Mouse (Mus musculus) forebrain, embryonic 10.5 days (tissue): ENCODE measurements around the gene Fam166a. TPM values are rescaled to one million over a fixed set of nuclear protein-coding genes. Genes with fewer than 3 reads are reported as not detected.

Experiments
- DNase-seq: peaks from one replicate; pipeline ENCODE4 v3.0.0-alpha.2; 2017; ENCODE audit warnings: low spot score; ENCODE audit errors: extremely low spot score
- H3K27ac ChIP-seq: fragments of 300-500 bp; sonication (generic); 2 replicates; pipeline ENCODE4 v1.5.1; 2016; ENCODE audit warnings: mild to moderate bottlenecking
- H3K27me3 ChIP-seq: fragments of 300-500 bp; sonication (generic); 2 replicates; pipeline ENCODE4 v1.6.1; 2016; ENCODE audit warnings: mild to moderate bottlenecking; ENCODE audit not compliant: poor library complexity, severe bottlenecking
- H3K36me3 ChIP-seq: fragments of 300-500 bp; sonication (generic); replicated peaks from 2 replicates; pipeline ENCODE4 v1.6.1; 2016; ENCODE audit warnings: mild to moderate bottlenecking, moderate library complexity
- H3K4me1 ChIP-seq: fragments of 300-500 bp; sonication (generic); 2 replicates; pipeline ENCODE4 v1.6.1; 2016
- H3K4me3 ChIP-seq: fragments of 300-500 bp; sonication (generic); 2 replicates; pipeline ENCODE4 v1.5.1; 2016; ENCODE audit warnings: mild to moderate bottlenecking, moderate library complexity
- H3K9me3 ChIP-seq: fragments of 300-500 bp; sonication (generic); 2 replicates; pipeline ENCODE4 v1.6.1; 2016; ENCODE audit warnings: mild to moderate bottlenecking, moderate library complexity
- WGBS: fragments of 180-500 bp; shearing (Covaris S2); methylation state at CpG from one replicate; pipeline ENCODE4 v1.1.7; 2016; 5-methylcytosine and 5-hydroxymethylcytosine counted together
- polyA plus RNA-seq: library from polyadenylated mRNA; unstranded; fragments of >200 nt; fragmentation: Nextera tagmentation; extraction: Ambion mirVana; gene quantifications from 2 replicates; pipeline ENCODE4 v1.2.1, GENCODE M21; 2016

The Fam166a gene
- polyA plus RNA-seq, 1 experiment from 2014 or later: 0.67 TPM

DNA sequence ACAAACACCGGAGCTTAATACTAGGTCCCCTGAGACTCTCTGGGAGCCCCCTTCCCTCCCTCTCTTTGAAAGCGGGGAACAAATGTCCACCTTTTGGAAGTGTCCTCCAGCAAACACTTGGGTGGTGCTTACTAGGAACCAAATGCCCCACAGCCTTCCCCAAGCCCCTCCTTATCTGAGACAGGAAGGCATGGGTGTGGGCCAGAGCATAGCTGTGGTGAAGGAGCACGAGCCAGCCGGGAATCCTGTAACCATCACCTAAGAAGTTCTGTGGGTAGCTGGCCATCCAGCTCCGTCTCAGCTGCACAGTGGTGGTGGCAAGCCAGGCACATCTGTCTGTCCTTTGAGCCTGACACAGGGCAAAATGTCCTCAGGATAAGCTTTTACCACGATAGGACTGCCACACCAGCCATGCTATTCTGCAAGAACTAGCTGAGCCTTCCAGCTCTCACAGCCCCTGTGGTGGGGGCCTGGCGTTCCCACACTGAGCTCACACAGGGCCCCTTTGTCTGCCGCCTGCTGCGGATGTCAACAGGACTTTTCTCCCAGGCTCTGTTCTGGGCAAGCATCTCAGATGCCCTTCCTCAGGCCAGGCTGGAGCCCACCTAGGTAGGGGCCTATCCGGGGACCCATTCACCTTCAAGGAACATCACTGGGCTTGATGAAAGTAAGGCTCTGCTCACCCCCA, 40.1 kb upstream of the Fam166a start:
- Histone ChIP-seq H3K4me1 (peaks cover 89% of the 10 kb centered on the region), H3K36me3 (peaks cover 3% of the 10 kb centered on the region), H3K4me3 (peak overlapping the region; percentile 39), H3K27ac (peak overlapping the region; percentile 85), H3K9me3 (no peaks in the 10 kb centered on the region), H3K27me3 (peaks cover 67% of the 10 kb centered on the region)
- no peak for DNase-seq
- 22% methylated on average over 10 of the region's 10 CpGs for whole genome bisulfite sequencing

GRCm38 (mm10) chr2:25179566-25180217, 38.9 kb upstream of the Fam166a start:
- peaks cover 98% of the 10 kb centered on the region for H3K4me1 ChIP-seq
- H3K27me3 ChIP-seq: peaks cover 80% of the 10 kb centered on the region
- WGBS: 48% methylated on average over 15 of the region's 15 CpGs
- peaks cover 15% of the 10 kb centered on the region for H3K36me3 ChIP-seq
- peak overlapping the region; percentile 94 for H3K27ac ChIP-seq
- no peaks in the 10 kb centered on the region for H3K9me3 ChIP-seq
- H3K4me3 ChIP-seq: peak overlapping the region; percentile 84
- no peak for DNase-seq

DNA sequence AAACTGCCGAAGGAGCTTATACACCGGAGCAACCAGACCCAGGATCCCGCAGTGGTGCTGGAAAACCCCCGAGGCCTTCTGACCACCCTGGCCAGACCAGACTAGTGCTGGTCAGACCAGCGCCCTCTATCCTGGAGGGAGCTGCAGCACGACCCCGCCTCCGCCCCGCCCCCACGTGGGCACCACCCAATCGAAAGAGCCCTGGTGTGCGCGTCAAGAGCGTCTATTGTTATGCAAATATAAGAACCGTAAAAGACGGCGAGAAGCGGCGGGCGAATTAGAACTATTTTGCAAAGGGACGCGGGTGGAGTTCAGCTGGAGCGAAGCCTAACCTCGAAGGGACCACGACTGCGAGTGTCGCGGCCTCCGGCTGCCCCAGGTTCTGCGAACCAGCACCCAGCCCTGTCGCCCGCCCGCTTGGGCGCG, 38.1 kb upstream of the Fam166a start, which contains the start of gene Nrarp:
Nrarp (plus strand) TSS at position 281 of the 426 bp plus-strand sequence.
- H3K4me1 ChIP-seq: peaks cover 98% of the 10 kb centered on the region
- no peaks in the 10 kb centered on the region for H3K9me3 ChIP-seq
- H3K36me3 ChIP-seq: peaks cover 19% of the 10 kb centered on the region
- peak within 1 kb of the TSS; percentile 94 for H3K27ac ChIP-seq
- peak within 1 kb of the TSS; percentile 84 for H3K4me3 ChIP-seq
- peak; percentile 98 for DNase-seq
- peaks cover 86% of the 10 kb centered on the region for H3K27me3 ChIP-seq
- under 1% methylated on average over 35 of the region's 35 CpGs for WGBS

DNA sequence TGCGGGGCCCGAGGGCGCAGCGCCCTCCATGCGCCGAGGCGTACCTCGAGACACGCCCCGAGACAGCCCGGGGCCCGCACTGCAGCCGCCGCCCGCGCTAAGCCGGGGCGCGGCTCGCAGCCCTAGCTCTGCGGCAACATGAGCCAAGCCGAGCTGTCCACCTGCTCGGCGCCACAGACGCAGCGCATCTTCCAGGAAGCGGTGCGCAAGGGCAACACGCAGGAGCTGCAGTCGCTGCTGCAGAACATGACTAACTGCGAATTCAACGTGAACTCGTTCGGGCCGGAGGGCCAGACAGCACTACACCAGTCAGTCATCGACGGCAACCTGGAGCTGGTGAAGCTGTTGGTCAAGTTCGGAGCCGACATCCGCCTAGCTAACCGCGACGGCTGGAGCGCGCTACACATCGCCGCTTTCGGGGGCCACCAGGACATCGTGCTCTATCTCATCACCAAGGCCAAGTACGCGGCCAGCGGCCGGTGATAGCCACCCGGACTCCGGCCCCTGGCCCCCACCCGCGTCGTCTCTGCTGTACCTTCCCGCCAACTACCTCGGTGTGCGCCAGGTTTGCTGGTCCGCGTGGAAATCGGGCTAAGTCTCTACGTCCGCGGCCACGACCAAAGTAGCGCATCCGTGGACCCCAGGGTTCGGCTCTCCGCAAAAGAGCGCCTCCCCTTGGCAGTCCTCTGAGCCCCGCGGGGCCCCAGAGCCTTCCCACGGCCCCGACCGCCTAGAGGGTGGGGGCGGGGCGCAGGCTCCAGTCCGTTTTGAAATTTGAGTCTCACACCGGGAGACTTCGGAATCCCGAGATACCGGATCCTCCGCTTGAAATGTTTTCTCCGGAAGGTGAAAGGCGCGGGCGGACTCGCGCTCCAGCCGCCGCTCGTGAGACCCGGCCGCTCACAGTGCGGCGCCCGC, 37.3 kb upstream of the Fam166a start:
- under 1% methylated on average over 98 of the region's 100 CpGs for WGBS
- DNase-seq: peak; percentile 75
- no peaks in the 10 kb centered on the region for H3K9me3 ChIP-seq
- peak overlapping the region; percentile 84 for H3K4me3 ChIP-seq
- H3K4me1 ChIP-seq: peaks cover 98% of the 10 kb centered on the region
- peaks cover 81% of the 10 kb centered on the region for H3K27me3 ChIP-seq
- peak overlapping the region; percentile 94 for H3K27ac ChIP-seq
- peaks cover 19% of the 10 kb centered on the region for H3K36me3 ChIP-seq

GRCm38 (mm10) chr2:25181891-25182397, 36.6 kb upstream of the Fam166a start:
- no peaks in the 10 kb centered on the region for H3K9me3 ChIP-seq

DNA sequence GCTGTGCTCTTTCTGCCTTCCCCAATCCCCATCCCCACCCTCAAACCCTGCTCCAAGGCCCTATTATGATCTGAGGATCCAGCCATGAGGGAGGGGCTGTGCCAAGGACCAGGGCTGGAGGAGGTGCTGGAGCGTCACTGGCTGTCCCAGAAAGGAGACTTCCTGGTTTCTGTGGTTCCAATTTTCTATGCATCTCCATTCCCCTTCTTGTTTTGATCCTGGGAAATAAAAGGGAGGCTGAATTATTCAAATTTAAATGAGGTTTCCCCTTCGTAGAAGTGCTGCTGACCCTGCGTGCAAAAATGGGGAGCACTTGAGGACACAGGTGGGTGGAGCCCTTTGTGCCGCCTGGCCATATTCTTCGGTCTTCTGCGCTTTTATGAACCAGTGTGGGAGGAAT, 35.9 kb upstream of the Fam166a start:
- H3K4me1 ChIP-seq: peaks cover 91% of the 10 kb centered on the region

More at GRCm38 (mm10) chr2:25181891-25182397, 36.6 kb upstream of the Fam166a start:
- Histone ChIP-seq H3K27me3 (peaks cover 76% of the 10 kb centered on the region), H3K27ac (peak overlapping the region; percentile 94), H3K4me3 (peak overlapping the region; percentile 84), H3K36me3 (peaks cover 19% of the 10 kb centered on the region), H3K4me1 (peaks cover 98% of the 10 kb centered on the region)
- peak; percentile 39 for DNase-seq
- WGBS: under 1% methylated on average over 17 of the region's 17 CpGs

GRCm38 (mm10) chr2:25183336-25183735, 35.2 kb upstream of the Fam166a start:
- peak overlapping the region; percentile 96; the same call in 1 of the 2 replicates for H3K27ac ChIP-seq
- peak overlapping the region; percentile 84 for H3K4me3 ChIP-seq
- H3K4me1 ChIP-seq: peaks cover 85% of the 10 kb centered on the region
- DNase-seq: no peak
- H3K36me3 ChIP-seq: peaks cover 19% of the 10 kb centered on the region
- 85% methylated on average over 2 of the region's 2 CpGs for WGBS
- peaks cover 67% of the 10 kb centered on the region for H3K27me3 ChIP-seq
- no peaks in the 10 kb centered on the region for H3K9me3 ChIP-seq

More for the DNA sequence above, 35.9 kb upstream of the Fam166a start:
- Histone ChIP-seq H3K36me3 (peaks cover 19% of the 10 kb centered on the region), H3K4me3 (peak overlapping the region; percentile 84), H3K27ac (peak overlapping the region; percentile 94), H3K27me3 (peaks cover 73% of the 10 kb centered on the region), H3K9me3 (no peaks in the 10 kb centered on the region)
- DNase-seq: peak; percentile 39
- WGBS: 7% methylated on average over 6 of the region's 6 CpGs

DNA sequence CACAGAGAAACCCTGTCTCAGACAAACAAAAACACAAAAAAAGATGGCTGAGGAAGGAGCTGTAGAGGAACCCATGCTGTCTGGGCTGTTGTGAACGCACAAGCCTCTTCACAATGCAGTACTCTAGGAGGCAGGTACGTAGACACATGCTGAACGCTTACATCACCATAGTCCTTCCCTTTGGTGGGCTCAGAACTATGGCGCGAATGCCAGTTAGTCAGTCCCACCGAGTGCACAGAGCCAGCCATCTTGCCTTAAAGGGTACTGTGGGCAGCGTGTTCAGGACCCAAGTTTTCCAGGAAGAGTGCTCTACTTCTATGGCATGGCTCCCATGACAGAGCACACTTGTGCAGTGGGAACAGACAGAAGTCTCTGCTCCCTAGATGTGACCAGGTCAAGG, 34.0 kb upstream of the Fam166a start:
- peaks cover 55% of the 10 kb centered on the region for H3K27me3 ChIP-seq
- no peak for DNase-seq
- WGBS: 96% methylated on average over 7 of the region's 7 CpGs
- H3K4me1 ChIP-seq: peaks cover 73% of the 10 kb centered on the region
- peak overlapping the region; percentile 84 for H3K4me3 ChIP-seq
- peaks cover 19% of the 10 kb centered on the region for H3K36me3 ChIP-seq
- H3K9me3 ChIP-seq: no peaks in the 10 kb centered on the region
- H3K27ac ChIP-seq: peak overlapping the region; percentile 96

DNA sequence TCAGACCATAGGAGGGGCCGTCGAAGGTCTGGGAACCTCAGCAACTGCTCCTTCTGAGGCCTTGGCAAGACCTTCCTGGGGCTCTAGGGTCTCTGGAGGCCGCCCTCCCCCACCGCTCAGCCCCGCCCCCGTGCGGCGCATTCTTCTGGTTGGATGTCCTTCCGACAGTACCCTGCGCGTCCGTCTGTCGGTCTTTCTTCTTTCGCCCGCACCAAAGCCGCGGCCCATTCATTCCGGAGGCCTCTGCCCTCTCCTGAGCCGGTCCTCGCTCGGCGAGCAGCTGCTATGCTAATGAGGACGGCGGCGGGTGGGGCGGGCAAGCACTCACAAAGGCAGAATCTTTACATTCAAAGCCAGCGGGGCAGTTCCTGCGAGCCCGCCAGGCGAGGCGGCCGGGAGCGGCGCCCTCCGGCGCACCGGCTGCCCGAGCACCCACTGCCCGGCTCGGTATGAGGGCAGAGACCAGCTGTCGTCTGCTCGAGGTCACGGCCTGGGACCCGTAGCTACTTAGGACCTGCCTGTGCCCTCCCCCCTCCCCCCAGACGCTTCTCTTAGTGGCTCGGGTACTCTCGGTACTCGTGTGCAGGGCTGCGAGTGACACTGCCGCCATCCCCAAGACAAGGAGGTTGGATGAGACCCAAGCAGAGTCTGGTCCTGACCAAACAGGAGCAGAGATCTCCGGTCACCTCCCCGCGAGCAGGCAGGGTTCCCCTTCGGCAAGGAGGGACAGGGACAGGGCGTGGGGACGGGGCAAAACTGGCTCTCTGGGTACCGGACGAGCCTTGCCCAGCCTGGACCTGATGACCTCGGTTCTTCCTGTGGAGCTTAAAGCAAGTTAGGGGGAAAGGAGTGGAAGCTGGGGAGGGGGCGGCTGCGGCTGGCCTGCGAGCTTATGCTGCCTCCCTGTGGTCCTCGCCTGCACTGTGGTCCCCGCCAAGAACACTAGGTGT, 32.6 kb upstream of the Fam166a start:
- peak; percentile 93 for DNase-seq
- under 1% methylated on average over 64 of the region's 64 CpGs for WGBS
- Histone ChIP-seq H3K9me3 (no peaks in the 10 kb centered on the region), H3K27ac (peak overlapping the region; percentile 96), H3K4me3 (peak overlapping the region; percentile 84), H3K4me1 (peaks cover 59% of the 10 kb centered on the region), H3K36me3 (peaks cover 19% of the 10 kb centered on the region), H3K27me3 (peaks cover 42% of the 10 kb centered on the region)

DNA sequence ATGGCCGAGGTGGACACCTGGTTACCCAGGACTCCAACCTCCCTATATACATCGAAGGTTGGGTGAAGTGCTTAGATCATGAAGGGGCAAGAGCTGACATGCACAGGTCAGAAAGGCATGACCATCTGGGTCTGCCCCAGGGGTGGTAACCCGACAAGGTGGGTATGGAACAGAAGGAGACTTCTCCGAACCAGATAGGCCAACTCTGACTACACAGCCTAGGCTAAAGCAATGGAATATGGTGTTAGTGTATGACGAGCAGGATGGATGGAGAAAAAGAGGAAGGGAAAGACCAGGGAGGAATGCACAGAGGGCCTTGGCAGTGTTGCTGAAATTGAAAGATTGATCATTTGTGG, 32.0 kb upstream of the Fam166a start:
- DNase-seq: no peak
- Histone ChIP-seq H3K36me3 (peaks cover 19% of the 10 kb centered on the region), H3K27ac (peak overlapping the region; percentile 96), H3K4me1 (peaks cover 53% of the 10 kb centered on the region), H3K27me3 (peaks cover 35% of the 10 kb centered on the region), H3K4me3 (peak overlapping the region; percentile 84), H3K9me3 (no peaks in the 10 kb centered on the region)
- 33% methylated on average over 5 of the region's 5 CpGs for WGBS

DNA sequence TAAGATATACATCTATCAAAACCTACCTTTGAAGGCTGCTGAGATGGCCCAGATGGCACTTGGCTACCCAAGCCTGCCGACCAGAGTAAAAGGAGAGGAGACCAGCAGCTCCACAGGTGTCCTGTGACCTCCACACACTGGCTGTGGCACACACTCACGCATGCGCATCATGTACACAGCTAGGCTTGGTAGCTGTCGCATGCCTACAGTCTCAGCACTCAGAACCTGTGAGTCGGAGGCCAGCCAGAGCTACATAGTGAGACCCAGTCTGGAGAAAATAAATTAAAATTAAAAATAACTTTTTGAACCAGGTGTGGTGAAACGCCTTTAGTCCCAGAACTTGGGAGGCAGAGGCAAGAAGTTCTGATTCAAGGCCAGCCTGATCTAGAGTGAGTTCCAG, 30.7 kb upstream of the Fam166a start:
- Histone ChIP-seq H3K27me3 (peaks cover 30% of the 10 kb centered on the region), H3K4me3 (no peak overlapping the region), H3K27ac (no peak overlapping the region), H3K4me1 (peaks cover 42% of the 10 kb centered on the region), H3K9me3 (no peaks in the 10 kb centered on the region), H3K36me3 (peaks cover 19% of the 10 kb centered on the region)
- 88% methylated on average over 6 of the region's 6 CpGs for WGBS
- DNase-seq: no peak
